Mouse (Mus musculus): Measurements from ENCODE around the gene Bud13. TPM values are rescaled to one million over a fixed set of nuclear protein-coding genes. Genes with fewer than 3 reads are reported as not detected.
A peak's percentile ranks its signal among the peaks of the same experiment; 100 is the strongest.

The Bud13 gene
- 17.8 to 28.9 TPM (median 25.2 TPM) in 3 replicates for total RNA-seq (2017)

DNA sequence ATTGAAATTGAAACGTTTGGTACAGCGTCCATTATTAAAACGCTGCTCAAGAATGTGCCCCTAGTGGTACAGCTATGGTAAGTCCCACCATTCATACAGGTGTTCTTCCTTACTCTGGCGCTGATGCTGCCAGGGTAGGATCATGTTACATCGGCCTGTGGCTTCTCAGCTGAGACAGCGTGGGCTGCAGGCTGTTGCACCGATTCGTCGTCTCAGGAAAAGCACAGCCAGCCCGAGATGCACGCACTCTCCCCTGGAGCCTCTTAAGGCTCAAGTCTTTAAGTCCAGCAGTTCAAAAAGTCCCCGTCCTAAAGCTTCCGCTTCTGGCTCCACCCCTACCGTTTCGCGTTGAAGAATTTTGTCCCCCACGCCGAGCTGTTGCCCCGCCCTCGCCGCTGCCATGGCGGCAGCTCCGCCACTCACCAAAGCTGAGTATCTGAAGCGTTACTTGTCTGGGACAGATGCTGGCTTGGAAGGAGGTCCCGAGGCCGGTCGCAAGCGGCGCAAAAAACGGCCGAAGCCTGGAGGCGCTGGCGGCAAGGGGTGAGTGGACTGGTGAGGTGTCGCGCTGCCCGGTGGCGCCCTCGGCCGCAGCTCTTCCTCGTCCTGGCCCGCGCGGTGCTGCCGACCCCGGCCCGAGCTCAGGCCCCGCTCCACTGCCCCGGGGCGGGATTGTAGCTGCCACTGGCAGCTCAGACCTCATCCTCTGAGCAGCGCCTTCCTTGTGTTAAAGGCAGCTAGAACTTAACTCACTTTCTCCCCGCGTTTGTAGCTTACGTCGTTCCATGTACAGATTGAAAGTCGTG is at the start of gene Bud13:
Gene Bud13, plus strand, starts transcription at position 378 of the 806 bp plus-strand sequence.
- peak; percentile 96 for ATAC-seq (replicated peaks; ENCODE audit: insufficient number of reproducible peaks, low FRiP score, low TSS enrichment, poor library complexity, severe bottlenecking)

DNA sequence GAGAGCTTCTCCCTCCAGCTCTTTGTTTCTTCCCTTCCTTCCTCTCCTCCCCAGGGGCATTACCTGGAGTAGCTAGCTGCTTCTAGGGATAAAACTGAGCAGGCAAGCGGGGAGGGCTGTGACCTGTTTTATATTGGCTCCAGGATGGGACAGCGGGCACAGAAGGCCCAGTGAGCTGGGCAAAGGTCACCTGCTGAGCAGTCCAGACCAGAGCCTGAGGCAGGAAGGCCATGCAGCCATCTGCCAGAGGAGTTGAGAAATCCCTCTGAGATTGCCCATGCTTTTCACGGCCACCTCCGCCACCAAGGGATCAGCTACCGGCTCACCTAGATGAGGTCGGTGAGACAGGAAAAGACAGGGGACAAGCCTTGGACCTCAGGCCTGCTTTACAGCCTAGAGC is 47.6 kb upstream of the Bud13 start:
- ATAC-seq (replicated peaks; ENCODE audit: insufficient number of reproducible peaks, low FRiP score, low TSS enrichment, poor library complexity, severe bottlenecking) = no peak

DNA sequence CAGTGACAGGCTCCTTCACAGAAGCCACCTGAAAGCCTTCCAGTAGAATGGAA is 47.4 kb upstream of the Bud13 start, which contains the start of gene Apoc3:
Gene Apoc3, minus strand, starts transcription at position 41 of the 53 bp plus-strand sequence.
- ATAC-seq (replicated peaks; ENCODE audit: insufficient number of reproducible peaks, low FRiP score, low TSS enrichment, poor library complexity, severe bottlenecking) = no peak

DNA sequence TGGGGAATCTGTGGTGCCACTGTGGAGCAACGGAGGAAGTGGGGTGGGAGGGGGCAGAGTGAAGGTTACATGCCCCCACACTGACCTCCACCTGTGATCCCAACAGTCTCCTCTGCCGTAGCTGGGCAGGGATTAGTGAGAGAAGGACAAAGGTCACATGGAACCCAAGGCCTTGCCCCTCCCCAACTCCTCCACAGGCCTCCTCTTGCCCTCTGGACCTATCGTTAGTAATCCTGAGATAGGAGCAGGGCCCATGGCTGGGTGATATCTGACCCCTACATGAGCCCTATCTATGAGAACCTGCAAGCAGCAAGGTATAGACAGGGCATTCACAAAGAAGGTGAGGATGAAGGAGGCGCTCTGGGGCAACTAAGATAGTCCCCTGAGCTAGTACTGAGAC is 47.2 kb upstream of the Bud13 start:
- ATAC-seq (replicated peaks; ENCODE audit: insufficient number of reproducible peaks, low FRiP score, low TSS enrichment, poor library complexity, severe bottlenecking) = no peak

DNA sequence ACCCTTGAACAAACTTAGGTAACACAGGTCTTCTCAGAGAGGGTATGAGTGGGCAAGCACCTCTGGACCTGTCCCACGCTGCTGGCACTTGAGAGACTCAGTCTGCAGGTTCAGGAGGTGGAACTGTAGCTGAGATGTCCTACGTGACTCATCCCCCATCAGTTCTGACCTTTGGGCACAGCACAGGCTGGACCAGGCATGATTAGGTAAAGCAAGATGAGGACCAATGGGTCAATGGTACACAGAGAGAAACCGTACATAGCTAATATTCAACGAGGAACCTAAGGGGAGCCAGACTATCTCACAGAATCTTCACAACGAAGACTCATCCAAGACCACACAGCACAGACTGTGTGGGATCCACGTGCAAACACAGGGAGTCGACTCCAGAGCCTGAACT is 44.0 kb upstream of the Bud13 start:
- ATAC-seq (replicated peaks; ENCODE audit: insufficient number of reproducible peaks, low FRiP score, low TSS enrichment, poor library complexity, severe bottlenecking) = no peak

DNA sequence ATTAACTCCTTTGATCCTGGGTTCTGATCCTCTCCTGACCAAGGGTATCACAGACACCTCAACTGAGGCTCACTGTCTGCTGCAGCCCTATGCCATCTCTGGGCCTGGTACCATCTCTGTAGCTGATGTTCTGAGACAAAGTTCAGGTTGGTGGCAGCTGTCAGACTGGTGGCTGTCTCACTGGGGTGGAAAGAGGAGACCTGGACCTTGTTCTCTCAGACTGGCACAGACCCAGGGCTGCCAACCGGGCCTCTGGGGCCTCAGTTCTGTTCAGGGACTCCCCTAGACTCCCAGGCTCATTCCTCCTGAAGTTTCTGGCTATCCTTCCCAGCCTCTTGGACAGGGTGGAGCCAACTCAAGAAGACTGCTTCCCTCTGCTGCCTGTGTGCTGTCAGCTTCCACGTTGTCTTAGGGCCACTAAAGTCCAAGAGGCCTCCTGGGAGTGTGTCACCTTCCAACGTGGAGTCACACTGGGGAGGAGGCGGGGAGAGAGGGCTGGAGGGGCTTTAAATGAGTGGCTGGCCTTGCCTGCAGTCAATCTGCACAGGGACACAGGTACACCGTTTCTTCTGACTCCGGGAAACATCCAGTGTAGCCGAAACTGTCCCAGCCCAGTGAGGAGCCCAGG is 42.2 kb upstream of the Bud13 start, which contains the start of gene Apoa4:
Gene Apoa4, plus strand, starts transcription at position 171 of the 628 bp plus-strand sequence.
- ATAC-seq (replicated peaks; ENCODE audit: insufficient number of reproducible peaks, low FRiP score, low TSS enrichment, poor library complexity, severe bottlenecking) = no peak

DNA sequence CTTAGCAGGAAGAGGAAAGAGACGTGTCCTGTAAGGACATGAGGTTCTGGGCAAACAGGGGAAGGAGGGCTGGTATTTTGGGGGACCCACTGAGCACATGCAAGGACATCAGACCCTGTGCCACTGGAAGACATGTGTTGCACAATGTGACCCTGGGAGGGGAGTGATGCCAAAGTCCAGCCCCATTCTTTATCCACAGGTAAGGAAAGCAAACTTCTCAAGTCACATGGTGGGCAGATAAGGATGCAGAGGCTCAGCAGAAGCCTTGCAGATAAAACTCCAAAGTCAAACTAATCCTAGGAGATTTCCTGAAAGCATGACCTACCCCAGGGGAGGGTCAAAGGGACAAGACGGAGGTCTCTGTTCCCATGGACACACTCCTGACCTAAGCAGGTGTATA is 41.0 kb upstream of the Bud13 start:
- no peak for ATAC-seq (replicated peaks; ENCODE audit: insufficient number of reproducible peaks, low FRiP score, low TSS enrichment, poor library complexity, severe bottlenecking)

DNA sequence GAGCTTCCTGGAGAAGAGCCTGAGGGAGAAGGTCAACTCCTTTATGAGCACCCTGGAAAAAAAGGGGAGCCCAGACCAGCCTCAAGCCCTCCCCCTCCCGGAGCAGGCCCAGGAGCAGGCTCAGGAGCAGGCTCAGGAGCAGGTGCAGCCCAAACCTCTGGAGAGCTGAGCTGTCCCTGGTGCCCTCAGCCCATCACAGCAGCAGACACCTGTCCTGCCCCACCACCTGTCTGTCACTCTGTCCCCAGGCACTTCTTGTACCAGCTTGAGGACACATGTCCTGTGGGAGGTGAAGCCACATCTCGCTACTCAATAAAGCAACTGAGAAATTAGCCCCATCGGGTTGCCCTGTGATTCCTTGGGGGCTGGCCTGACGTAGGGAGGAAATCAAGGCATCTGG is 39.7 kb upstream of the Bud13 start:
- ATAC-seq (replicated peaks; ENCODE audit: insufficient number of reproducible peaks, low FRiP score, low TSS enrichment, poor library complexity, severe bottlenecking) = no peak

DNA sequence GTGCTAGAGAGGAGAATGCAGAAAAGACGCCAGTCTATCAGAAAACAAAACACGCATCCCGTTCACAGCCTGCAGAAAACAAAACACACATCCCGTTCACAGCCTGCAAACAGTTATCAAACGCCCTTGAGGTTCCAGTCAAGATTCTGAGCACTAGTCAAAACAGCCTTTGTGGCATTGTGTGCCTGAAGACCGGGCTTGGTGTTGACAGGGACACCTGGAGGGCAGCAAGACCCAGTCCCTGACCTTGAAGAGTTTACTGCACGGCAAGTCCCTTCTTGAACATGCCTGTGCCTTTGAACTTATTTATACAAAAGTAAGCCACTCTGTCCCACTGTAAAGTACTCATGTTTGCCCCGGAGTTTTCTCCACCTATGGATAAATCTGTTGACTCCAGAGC is 39.2 kb upstream of the Bud13 start:
- ATAC-seq (replicated peaks; ENCODE audit: insufficient number of reproducible peaks, low FRiP score, low TSS enrichment, poor library complexity, severe bottlenecking) = no peak

DNA sequence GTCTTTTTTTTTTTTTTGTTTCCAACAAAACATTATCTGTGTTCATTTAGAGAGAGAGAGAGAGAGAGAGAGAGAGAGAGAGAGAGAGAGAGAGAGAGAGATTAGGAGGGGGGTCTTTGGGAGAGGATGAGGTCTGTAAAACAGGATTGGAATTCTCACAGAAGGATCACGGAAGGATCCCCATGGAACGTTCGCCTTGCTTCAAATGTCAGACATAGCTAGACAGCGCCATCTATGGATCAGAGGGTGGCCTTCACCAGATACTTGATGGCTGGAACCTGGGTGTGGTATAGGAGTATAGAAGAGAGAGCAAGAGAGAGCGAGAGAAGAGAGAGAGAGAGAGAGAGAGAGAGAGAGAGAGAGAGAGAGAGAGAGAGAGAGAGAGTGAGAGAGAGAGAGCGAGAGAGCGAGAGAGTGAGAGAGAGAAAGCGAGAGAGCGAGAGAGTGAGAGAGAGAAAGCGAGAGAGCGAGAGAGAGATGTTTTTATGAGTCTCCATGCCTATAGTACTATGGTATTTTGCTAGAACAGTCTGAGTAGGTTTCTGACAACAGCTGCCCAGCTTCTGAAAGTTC is 36.0 kb upstream of the Bud13 start:
- peak; percentile 60; the same call in 1 of the 2 replicates for ATAC-seq (replicated peaks; ENCODE audit: insufficient number of reproducible peaks, low FRiP score, low TSS enrichment, poor library complexity, severe bottlenecking)

DNA sequence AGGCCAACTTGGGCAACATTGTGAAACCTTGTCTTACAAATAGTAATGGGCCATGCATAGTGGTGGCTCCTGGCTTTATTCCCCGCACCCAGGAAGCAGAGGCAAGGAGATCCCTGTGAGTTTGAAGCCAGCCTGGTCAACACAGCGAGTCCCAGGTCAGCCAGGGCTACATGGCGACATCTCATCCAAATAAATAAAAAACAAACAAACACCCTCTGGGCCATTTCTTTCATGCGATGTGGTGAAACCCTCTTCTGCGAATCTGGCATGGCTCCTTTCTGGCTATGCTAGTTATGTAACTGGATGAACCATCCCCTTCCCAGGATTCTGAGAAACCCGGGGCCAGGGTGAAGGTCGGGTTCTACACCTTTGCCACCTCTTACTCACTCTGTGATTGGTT is 26.6 kb upstream of the Bud13 start:
- ATAC-seq (replicated peaks; ENCODE audit: insufficient number of reproducible peaks, low FRiP score, low TSS enrichment, poor library complexity, severe bottlenecking) = no peak

DNA sequence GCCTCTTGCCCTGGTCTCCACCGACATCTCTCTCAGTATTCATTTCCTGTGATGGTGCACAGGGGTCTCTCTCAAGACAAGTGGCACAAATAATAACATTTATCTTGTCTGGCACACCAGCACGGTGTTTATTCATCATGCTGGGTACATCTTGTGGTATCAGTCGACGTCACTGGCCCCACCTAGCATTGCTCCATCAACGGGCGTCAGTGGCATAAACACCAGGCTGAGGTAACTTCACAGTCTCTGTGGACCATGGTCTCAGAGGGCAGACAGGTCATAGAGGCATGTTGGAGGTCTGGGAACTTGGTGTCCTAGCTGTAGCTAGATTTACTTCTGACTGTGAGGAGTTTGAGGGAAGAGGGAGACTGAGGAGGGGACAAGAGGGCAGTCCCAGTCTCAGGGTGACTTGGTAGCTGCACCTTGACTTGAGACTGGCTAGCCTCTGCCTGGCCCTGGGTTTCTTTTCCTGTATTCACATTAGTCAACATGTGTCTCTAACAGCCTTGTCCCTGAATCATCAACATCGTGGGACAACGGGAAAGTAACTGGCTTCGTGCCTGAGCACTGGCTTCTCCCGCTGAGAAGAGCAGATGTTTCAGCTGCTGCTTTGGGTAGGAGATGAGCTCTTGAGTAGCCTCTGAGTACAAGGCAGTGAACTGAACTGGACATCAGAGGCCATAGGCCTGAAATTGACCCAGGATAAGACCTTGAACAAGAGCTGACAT is 26.0 kb upstream of the Bud13 start:
- 0 out of 2 replicates have a peak, but pooled peaks have one; percentile 27 for ATAC-seq (replicated peaks; ENCODE audit: insufficient number of reproducible peaks, low FRiP score, low TSS enrichment, poor library complexity, severe bottlenecking)

DNA sequence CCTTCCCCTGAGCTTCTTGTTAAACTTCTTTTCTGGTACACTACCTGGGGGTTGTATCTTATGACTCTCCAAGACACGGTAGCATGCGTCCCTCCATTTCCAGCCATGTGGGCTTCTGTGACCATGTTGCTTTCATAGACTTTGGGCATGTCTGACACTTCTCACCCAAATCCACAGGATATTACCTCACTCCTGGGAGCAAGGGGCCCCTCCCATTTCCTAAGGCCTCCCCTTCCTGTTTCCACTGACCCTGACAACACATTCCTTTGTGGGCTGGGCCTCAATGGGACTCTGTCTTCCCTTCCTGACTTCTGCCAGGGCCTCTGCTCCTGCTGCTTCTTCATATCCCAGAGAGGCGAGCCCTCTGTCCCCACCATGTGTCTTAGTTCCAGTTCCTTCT is 25.3 kb upstream of the Bud13 start:
- ATAC-seq (replicated peaks; ENCODE audit: insufficient number of reproducible peaks, low FRiP score, low TSS enrichment, poor library complexity, severe bottlenecking) = no peak

DNA sequence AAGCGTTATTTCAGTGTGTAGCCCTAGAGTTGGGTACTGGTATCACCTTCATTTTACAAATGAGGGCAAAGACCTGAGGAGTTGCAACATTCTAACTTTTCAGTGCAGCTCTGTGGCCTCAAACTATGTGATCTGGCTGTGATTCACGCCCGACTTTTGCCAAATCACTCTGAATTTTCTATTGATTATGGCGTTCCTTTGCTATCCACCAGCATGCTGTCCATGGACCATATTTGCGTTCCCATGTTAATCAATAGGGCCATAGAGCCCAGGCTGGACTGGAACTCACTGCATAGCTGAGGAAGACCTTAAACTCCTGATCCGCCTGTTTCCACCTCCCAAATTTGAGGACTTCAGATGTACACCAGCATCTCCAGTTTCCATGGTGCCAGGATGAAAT is 23.7 kb upstream of the Bud13 start:
- no peak for ATAC-seq (replicated peaks; ENCODE audit: insufficient number of reproducible peaks, low FRiP score, low TSS enrichment, poor library complexity, severe bottlenecking)

DNA sequence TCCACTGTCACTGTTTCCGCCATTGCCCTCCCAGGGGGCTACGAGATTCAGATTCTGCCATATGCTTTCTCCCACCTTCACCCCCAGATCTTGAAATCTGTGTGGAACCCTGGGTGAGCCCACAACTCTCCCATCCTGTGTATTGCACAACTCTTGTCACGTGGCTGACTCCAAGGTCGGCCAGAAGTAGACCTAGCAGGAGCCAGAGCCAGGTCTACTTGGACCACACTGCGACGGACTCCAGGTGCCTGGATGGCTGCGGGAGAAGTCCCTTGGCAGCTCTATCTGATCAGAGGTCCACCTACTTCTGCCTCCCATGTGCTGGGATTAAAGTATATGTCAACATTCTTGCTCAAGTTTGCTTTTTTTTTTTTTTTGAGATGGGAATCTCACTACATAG is 21.7 kb upstream of the Bud13 start:
- ATAC-seq (replicated peaks; ENCODE audit: insufficient number of reproducible peaks, low FRiP score, low TSS enrichment, poor library complexity, severe bottlenecking) = no peak

DNA sequence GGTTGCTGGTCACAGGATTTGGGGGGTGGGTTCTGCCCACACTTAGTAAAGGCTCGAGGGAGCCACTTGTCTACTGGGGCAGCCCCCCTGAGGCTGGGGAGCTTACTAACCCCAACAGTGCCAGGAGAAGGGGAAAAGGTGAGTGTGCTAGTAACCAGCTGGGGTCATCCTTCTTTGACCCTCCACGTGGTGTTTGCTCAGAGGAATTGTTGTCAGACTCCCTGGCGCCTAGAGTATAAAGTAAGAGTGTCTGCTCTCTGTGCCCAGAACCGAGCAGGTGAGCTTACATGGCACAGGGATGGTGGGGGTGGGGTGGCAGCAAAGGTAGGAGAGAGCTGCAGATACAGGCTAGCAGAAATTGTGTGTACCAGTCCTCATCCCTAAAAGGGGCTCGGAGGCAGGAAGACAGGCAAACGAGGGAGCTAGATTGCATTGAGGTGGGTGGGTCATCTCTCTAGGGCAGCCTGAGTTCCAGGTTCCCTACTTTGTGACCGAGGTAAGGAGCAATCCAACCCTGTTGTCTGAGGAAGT is 14.4 kb upstream of the Bud13 start, which contains the start of gene Apoa5:
Gene Apoa5, plus strand, starts transcription at position 291 of the 531 bp plus-strand sequence.
- no peak for ATAC-seq (replicated peaks; ENCODE audit: insufficient number of reproducible peaks, low FRiP score, low TSS enrichment, poor library complexity, severe bottlenecking)

DNA sequence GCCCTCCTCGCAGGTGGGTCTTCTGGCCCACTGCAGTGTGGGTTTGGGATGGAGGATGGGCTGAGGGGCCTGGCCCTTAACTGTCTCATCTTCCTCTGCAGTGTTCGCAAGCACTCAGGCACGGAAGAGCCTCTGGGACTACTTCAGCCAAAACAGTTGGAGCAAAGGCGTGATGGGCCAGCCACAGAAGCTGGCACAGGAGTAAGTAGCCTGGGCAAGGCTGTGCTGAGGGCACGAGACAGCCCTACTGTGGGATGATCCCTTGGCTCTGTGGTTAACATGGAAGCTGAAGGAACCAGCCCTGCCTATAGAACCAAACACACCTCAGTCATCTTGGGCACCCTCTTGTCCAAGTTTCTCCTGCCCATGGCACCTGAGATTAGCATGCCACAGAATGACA is 13.7 kb upstream of the Bud13 start:
- no peak for ATAC-seq (replicated peaks; ENCODE audit: insufficient number of reproducible peaks, low FRiP score, low TSS enrichment, poor library complexity, severe bottlenecking)

DNA sequence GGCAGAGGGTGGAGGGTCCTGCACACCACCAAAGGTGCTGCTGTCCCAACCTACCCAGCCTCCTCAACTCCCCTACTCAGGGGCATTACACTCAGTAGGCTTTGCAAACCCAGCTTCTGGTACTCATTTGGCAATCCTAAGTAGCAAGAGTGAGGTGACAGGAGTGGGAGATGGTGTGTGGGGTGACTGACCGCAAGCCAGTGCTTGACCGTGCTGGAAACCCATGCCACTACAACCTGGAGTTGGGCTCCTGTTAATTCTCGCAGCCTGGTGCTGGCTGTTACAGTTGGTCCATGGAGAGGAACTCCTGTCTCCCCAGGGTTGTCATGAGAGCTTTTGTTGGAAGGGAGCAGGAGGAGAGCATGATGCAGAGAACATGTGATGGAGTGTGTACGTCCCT is 12.0 kb upstream of the Bud13 start:
- ATAC-seq (replicated peaks; ENCODE audit: insufficient number of reproducible peaks, low FRiP score, low TSS enrichment, poor library complexity, severe bottlenecking) = no peak

DNA sequence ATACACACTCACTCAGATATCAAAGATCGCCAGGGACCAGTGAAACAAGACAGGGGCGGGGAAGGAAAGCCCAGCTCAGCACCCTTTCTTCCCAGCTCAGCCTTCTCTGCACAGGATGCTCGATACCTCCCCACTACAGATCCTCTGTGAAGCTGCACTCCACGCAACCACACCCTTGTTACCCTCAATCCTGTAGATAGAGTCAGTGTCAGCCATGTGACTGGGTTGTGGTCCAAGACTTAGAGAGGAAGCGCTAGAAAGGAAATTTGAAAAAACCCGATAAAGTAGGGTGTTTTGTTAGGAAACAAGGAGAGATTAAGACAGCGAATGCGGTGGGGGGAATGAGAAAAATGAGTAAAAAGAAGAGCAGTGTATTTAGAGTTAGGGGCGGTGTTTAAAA is 10.7 kb upstream of the Bud13 start:
- no peak for ATAC-seq (replicated peaks; ENCODE audit: insufficient number of reproducible peaks, low FRiP score, low TSS enrichment, poor library complexity, severe bottlenecking)
